Mouse (Mus musculus) spleen, adult 12 weeks (tissue): ENCODE data around the gene Mindy4.
"Not testable (repeated sequence)": the region's sequence is repeated elsewhere in the genome, so short reads cannot be mapped to it uniquely, and the experiment has no call there.

ENCODE experiments used
- DNase-seq: peaks from one replicate; pipeline ENCODE4 v3.0.0; 2022; ENCODE audit warnings: low spot score

Gene Mindy4

DNA sequence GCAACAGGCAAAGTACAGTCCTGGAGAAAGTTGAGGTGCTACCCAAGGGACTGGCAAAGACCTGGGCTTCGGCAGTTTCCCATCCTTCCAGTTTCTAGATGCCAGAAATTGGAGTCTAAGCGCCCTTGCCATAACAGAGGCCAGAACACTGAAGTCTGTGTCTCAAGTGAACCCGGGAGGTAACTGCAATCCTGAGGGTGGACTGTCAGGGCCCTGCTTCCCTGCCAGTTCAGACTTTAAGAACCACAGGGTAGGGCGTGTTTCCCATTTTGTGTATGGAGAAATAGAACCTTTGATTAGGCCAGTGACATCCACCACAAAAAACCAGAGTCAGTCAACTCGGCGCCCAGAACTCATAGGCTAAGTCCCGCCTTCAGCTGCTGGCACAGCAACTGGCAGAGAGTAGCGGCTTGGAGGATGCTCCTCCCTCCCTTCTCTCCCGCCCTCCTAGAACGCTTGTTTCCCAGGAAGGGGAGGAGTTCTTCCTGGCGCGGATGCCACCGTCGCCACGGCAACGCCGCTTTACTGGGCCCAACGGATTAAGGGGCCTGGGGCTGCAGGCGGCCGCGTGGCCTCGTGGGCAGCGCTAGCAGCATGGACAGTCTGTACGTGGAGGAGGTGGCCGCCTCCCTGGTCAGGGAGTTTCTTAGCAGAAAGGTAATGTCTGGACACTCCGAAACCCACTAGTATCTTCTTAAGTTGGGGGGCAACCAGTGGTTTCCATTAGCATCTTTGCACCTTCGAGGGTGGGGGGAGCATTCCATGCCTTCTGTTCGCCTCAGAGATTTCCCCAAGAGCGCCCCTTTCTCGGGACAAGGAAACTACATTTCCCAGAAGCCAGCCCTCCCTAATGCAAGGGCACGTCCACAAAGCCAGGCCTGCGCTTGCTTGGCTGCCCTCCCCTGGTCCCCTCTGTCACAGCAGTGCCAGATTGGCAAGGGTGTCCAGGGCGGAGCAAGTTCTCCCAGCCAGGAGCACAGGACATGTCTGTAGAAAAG, at the start of gene Mindy4:
Mindy4 (plus strand) TSS at position 471 of the 998 bp plus-strand sequence.
- peak; percentile 42 for DNase-seq

GRCm38 (mm10) chr6:55159256-55159655, 43.9 kb upstream of the Mindy4 start:
- no peak for DNase-seq

DNA sequence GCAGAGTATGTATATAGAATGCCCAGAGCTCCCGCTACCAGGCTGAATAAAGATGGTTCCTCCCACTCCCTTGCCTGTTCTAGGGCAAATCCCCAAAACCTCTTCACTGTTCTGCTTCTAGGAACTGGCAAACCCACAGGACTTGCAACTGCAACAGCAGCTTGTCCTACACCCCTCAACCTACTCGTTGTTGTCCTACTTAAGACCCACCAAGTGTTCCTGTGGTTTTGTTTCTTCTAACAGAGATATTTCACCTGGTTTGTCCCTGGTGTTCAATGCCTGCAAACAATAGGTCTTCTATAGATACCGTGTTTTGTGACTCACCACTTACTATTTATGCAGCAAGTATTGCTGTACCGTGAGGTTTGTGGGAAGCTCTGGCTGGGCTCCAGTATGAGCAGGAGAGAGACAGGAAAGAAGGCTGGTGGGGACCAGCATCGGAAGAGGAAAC, 41.8 kb upstream of the Mindy4 start:
- DNase-seq = no peak

GRCm38 (mm10) chr6:55163046-55163584, 40.1 kb upstream of the Mindy4 start:
- no peak for DNase-seq

GRCm38 (mm10) chr6:55166777-55167463, 36.3 kb upstream of the Mindy4 start:
- DNase-seq = peak; percentile 56

DNA sequence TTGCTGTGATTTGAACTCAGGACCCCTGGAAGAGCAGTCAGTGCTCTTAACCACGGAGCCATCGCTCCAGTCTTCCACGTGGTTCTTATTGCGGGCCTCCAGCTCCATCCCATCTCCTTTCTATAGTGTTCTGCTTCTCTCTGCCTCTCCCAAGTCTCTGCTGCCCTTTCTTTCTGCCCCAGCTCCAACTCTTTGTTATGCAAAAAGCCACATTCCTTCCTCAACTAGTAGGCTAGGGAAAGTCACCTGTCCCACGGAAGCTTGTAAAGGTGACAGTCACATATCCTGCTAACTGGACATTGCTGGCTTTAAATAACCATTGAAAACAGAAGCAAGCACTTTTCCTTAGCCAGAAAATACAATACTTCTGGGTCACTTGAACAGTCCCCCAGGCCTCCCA, 33.4 kb upstream of the Mindy4 start:
- DNase-seq = no peak

DNA sequence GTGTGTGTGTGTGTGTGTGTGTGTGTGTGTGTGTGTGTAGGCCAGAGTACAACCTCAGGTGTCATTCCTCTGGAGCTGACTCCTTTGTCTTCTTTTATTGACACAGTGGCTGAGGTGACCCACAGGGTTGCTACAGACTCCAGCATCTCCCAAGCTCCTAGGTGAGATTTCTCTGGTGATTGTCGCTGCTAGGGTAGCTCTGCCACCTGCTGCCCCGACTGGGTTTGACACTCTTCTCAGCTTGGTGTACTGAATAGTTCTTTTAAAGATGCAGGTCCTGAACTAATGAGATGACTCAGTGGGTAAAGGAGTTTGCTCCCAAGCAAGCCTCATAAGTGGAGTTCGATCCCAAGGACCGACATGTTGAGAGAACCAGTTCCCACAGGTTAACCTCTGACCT, 31.5 kb upstream of the Mindy4 start:
- no peak for DNase-seq

- DNase-seq = no peak
These were observed 30.0 kb upstream of the Mindy4 start for GRCm38 (mm10) chr6:55173171-55173570.

GRCm38 (mm10) chr6:55173941-55174349, 29.2 kb upstream of the Mindy4 start:
- no peak for DNase-seq

- DNase-seq = no peak
These were observed 28.4 kb upstream of the Mindy4 start, which contains the start of gene Inmt for GRCm38 (mm10) chr6:55174741-55175181. Gene Inmt (minus strand): TSS chr6:55175043.

- no peak for DNase-seq
These were observed 27.7 kb upstream of the Mindy4 start for GRCm38 (mm10) chr6:55175456-55175855.

DNA sequence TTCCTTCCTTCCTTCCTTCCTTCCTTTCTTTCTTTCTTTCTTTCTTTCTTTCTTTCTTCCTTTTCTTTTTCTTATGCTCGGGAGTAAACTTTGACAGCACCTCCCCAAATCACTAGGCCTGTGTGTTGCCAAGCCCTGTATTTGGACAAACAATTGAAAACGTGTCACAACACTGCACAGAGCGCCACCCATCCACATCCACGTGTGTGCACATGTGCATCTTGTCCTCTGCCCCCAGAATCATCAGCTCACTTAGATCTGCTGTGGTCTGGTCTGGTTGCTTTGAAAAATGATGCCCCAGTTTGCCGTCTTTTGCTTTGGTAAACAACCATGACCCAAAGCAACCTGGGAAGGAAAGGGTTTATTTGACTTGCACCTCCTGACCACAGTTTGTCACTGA, 27.3 kb upstream of the Mindy4 start:
- DNase-seq = no peak

- DNase-seq = no peak
These were observed 26.0 kb upstream of the Mindy4 start for GRCm38 (mm10) chr6:55177060-55177732.

DNA sequence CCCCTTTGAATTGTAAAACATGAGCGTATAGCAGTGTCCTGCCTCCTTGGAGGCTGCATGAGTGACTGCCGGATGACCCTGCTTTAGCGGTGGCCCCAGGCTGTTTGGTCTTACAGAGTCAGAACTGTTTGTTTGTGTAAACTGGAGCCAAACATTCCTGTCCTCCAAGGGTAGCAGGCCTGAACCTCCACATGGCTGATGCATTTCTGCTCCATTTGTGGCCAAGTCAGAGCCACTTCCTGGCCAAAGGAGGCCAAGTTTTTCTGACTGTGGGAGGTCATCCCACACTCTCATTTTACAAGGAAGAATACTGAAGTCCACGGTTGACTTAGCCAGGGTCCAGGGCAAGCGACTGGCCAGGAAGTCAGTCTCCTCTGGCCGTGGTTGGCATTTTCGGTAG, 23.6 kb upstream of the Mindy4 start:
- no peak for DNase-seq

GRCm38 (mm10) chr6:55182655-55183430, 20.3 kb upstream of the Mindy4 start:
- no peak for DNase-seq

DNA sequence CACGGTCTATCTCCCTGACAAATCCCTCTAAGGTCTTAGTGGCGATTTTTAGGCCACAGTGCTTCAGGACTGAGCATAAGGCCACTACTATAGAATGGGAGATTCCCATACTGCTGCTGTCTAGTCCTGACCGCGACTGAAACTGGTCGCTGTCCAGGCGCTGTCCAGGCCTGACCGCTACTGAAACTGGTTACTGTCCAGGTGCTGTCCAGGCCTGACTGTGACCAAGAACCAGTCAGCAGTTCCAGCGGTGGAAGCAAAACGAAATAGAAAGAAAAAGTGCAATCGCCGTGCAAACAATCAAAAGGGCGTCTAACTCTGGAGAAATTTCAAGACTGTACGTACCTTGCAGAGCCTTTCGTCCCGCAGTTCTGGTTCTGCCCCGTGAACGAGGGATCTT, 15.4 kb upstream of the Mindy4 start:
- not testable (repeated sequence) for DNase-seq

DNA sequence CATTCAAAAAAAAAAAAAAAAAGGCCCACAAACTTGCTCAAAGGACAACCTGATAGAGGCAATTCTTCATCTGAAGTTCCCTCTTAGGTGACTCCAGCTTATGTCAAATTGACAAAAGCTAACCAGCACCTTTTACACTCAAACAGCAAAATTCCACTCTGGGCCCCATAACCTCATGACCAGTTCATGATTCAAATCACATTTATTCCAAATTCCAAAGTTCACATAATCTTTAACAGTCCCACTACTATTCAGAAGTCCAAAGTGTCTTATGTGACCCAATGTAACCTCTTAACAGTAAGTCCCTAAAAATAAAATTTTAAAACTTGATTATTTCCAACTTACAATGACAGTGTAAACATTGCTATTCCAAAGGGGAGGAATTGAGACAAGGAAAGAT, 13.8 kb upstream of the Mindy4 start:
- no peak for DNase-seq

DNA sequence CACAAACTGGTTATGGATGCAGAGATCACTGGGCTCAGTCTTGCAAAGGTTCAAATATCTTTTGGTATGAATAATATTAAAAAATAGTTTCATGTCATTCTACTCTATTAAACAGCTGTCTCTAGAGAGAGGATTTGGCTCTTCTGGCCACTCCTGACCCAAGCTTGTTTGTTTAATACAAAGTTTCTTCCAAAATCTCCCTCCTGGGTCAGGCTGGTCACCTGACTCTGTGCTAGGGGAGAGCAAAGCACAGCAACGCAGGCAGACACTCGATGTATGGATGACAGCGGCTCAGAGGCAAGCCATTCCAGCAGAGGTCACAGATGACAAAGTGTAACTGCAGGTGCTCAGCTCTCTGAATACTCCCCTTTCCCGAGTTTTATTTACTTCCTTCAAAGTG, 11.6 kb upstream of the Mindy4 start:
- DNase-seq = no peak

DNA sequence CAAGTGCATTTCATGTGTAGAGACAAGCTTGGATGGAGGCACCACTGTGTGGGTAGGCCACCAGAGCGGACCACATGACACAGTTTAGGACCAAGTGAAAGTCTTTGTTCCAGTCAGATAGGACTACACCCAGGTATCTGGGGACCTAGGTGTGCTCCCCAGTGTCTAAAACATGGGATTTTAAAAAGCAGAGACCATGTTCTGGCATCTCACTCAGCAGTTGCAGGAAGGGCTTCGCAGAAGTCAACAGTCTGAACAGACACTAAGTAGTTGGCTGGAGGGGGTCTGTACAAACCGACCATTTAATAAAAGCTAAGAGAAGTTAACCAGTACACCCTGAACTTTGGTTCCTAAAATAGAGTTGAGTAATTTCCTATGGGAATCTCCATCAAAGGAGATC, 10.0 kb upstream of the Mindy4 start:
- DNase-seq = no peak

GRCm38 (mm10) chr6:55199047-55199446, 4.1 kb upstream of the Mindy4 start:
- DNase-seq = no peak

DNA sequence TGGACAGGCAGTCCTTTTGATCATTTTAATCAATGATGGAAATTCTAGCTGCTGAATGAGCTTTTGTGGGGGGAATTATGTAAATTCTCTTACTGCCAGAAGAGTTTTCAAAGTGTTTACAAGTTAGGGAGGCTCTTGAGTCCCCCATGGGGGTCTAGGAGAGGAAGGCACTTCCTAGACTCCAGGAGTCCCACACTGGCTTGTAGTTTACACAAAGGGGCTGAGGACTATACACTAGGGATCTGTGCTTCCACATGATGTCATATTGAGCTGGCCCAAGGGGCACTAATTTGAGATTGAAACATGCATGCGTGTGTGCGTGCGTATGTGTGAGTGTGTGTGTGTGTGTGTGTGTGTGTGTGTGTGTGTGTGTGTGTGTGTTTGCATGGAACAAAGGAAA, 748 bp downstream of the Mindy4 start:
- no peak for DNase-seq
